Mouse (Mus musculus) erythroblast, adult 5-6 weeks (primary cell): ENCODE data around the gene Zfand6. TPM values are rescaled to one million over a fixed set of nuclear protein-coding genes. Genes with fewer than 3 reads are reported as not detected.

Experiments
- ATAC-seq: replicated peaks from 2 replicates; pipeline ENCODE4 v1.8.0; 2016; ENCODE audit warnings: moderate number of reproducible peaks, mild to moderate bottlenecking, moderate TSS enrichment, inconsistent platforms; ENCODE audit not compliant: poor library complexity, low FRiP score, severe bottlenecking
- total RNA-seq, 2 experiments: library from RNA; stranded (forward) in 1 of 2; stranded (reverse) in 1 of 2; fragments of 150-400 nt in 1 of 2; fragments of 200-764, 138-1000 nt in 1 of 2; gene quantifications; 2 replicates each; pipeline versions ENCODE4 v1.2.3 to v1.2.4; 2015 to 2017; ENCODE audit warnings: low replicate concordance in 2 of 2

The Zfand6 gene
- total RNA-seq (2015; ENCODE audit: low replicate concordance) (436 and 450 TPM in 2 replicates), total RNA-seq (2017; ENCODE audit: low replicate concordance) (548 and 626 TPM in 2 replicates)

- peak; percentile 91 for ATAC-seq
These were observed at the start of gene Zfand6 for GRCm38 (mm10) chr7:84689251-84690100. Zfand6 (minus strand) TSS chr7:84689959.

DNA sequence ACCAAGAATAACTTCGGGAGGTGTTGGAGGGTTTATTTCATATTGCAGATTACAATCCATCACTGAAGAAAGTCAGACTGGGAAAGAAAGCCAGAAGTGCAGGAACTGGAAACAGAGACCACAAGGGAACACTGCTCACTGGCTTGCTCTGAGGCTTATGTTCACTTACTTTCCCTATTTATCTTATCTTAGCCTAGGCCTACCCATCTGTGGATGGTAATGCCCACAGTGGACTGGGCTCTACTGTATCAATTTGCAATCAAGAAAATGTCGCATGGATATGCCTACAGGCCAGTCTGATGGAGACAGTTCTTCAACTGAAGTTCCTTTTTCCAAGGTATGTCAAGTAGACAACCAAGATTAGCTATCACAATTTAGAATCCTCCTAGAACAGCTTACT is 47.0 kb upstream of the Zfand6 start:
- ATAC-seq: no peak

GRCm38 (mm10) chr7:84733038-84733437 is 43.3 kb upstream of the Zfand6 start:
- no peak for ATAC-seq

- no peak for ATAC-seq
These were observed 42.3 kb upstream of the Zfand6 start for GRCm38 (mm10) chr7:84732052-84732451.

- no peak for ATAC-seq
These were observed 41.3 kb upstream of the Zfand6 start for GRCm38 (mm10) chr7:84731076-84731475.

DNA sequence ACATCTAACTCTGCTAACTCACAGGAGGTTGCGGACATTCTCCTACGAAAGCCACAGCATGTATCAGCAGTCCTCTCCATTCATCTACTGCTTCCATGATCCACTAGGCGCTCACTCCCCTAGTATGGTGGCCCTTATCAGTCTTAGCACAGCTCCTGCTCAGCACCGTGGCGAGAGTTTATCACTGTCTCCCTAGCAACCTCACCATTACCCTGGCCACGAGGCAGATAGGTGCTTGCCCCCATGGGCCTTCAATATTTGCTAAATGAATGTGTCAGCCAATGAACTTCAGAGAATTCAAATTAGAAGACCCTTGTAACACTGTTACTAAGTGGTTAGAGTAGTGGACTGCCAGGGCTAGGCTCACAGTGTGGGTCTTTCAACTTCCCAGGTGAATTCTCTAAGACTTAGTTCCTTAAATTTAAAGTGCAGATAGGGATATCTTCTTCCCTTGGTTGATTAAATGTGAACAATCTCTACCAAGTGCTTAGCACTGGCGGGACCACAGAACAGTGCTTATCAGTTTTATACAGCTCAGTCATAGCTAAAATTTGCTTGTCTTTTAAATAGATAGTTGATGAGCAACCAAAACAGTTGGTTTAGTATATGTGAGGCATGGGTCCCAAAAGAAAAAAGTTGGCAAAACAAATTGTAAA is 33.2 kb upstream of the Zfand6 start:
- ATAC-seq: peak; percentile 99

- 0 out of 2 replicates have a peak, but pooled peaks have one; percentile 39 for ATAC-seq
These were observed 20.7 kb upstream of the Zfand6 start for GRCm38 (mm10) chr7:84710287-84710958.

GRCm38 (mm10) chr7:84706877-84707276 is 17.1 kb upstream of the Zfand6 start:
- no peak for ATAC-seq

DNA sequence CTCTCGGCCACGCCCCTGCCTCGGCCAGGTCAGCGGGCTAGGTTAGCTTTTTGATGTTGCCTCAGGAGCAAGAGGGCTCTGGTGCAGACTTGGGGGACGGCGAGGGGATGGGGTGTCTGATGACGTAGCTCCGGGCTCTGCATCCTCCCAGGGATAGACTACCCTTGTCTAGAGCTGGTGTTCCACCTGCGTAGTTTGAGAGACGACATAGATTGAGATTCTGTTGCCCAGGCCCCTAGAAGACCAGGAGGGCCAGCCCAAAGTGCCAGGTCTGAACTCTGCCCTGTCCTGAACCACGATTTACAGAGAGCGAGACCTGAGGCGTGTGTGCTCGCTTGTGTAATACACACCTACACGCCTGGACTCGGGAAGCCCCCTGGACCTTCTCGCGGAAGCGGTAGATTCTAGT is 346 bp upstream of the Zfand6 start:
- ATAC-seq: peak; percentile 62

- no peak for ATAC-seq
These were observed 1.8 kb downstream of the Zfand6 start for GRCm38 (mm10) chr7:84687653-84688580.

DNA sequence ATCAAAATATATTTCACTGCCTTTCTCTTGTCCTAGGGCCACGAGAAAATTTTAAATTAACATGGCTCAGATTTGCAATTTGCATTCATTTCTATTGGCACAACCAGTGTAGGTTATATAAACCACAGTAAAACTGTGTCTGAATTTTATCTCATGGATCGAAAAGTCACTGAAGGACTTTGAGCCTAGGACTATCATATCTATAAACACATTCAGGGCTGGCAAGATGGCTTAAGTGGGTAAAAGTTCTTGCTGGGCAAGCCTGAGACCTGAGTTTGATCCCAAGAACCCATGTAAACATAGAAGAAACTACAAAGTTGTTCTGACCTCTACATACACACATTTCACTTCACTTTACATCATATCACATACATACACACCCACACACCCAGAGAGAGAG is 3.4 kb downstream of the Zfand6 start:
- no peak for ATAC-seq

GRCm38 (mm10) chr7:84684675-84685074 is 5.1 kb downstream of the Zfand6 start:
- no peak for ATAC-seq

GRCm38 (mm10) chr7:84681558-84681957 is 8.2 kb downstream of the Zfand6 start:
- no peak for ATAC-seq

- no peak for ATAC-seq
These were observed 8.8 kb downstream of the Zfand6 start for GRCm38 (mm10) chr7:84680931-84681330.

DNA sequence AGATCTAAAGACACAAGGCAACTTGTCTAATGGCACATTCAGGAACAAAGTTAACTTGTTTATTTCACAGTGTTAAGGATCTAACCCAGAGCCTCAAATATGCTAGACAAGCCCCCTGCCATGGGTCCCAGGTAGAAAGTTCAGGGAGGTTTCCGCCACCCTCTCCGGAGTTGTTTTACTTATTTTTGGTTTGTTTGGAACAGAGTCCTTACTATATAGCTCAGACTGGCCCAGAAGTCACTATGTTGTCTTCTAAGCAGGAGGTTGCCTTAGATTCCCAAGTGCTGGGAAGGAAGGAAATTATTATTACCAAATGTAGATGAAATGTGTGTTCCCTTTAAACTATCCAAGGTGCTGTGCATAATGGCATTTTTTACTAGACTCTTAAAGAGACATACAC is 9.7 kb downstream of the Zfand6 start:
- no peak for ATAC-seq

GRCm38 (mm10) chr7:84679264-84679663 is 10.5 kb downstream of the Zfand6 start:
- ATAC-seq: peak; percentile 99

DNA sequence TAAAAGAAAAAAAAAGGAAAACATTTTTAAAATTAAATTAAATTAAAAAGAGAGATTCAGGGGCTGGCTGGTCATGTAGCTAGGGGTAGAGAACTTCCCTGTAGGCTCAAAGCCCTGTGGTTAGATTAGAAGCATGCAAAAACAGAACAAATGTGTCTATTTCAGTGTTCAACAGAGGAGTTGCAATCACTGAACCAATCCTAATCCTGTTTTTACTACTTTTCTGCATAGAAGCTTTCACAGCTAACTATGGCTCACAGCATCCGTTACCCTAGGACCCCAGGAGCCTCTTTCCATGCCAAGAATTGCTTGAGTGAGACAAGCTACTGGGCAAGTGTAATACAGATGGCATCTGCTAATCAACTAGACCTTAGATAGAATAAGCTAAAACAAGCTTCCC is 16.7 kb downstream of the Zfand6 start:
- no peak for ATAC-seq

DNA sequence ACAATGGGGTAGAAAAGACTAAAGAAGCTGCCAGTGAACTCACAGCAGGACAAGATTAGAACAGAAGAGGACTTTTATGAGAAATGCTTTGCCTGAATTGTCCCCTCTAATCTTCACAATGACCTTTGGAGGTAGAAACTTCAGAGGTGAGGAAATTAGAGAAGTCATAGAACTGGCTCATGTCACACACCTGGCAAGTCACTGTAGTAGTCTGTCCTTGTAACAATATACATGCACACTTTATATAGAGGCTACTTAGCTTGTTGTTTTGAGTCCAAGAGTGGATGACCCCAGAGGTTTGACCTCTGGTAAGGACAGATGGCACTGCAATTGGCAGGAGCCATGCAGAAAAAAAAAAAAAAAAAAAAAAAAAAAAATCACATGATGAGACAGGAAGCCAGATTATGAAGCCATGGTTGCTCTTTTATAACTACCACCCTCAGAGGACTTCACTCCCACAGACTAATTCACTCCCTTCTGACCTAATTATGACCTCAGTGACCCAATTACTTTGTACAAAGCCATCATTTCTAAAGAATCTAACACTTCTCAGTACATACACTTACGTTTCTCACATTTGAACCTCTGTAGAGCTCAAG is 20.1 kb downstream of the Zfand6 start:
- no peak for ATAC-seq

DNA sequence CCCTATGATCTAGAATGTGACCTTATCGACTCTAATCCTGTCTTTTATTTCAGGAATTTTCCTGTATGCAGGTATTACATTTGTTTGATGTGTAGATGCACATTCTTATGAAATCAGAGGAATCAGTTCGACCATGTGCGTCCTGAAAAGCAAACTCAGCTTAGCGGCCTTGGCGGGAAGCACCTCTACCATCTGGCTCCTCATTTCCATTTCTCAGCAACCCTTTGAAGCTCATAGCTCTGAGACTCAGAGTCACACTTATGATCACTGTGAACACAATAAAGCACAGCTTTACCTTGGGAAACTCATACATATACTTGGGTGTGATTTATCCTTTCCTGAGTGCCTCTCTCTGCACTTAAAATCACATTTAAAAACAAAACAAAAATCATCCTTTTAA is 21.8 kb downstream of the Zfand6 start:
- no peak for ATAC-seq
